Mouse (Mus musculus): ENCODE measurements around the gene Tmtc2. TPM values are rescaled to one million over a fixed set of nuclear protein-coding genes. Genes with fewer than 3 reads are reported as not detected.
A peak's percentile ranks its signal among the peaks of the same experiment; 100 is the strongest.

The Tmtc2 gene
- polyA plus RNA-seq, 1 experiment from 2014 or later = 4.5 TPM

GRCm38 (mm10) chr10:105444309-105444708 lies 129.9 kb downstream of the Tmtc2 start:
- 73% methylated on average over 3 of the region's 3 CpGs for WGBS
- H3K27ac ChIP-seq (replicated peaks) = no peak overlapping the region
- H3K4me2 ChIP-seq = no peak overlapping the region
- no peak for ATAC-seq (ENCODE audit: extremely low read depth, insufficient number of reproducible peaks, low FRiP score, low TSS enrichment)
- no peaks in the 10 kb centered on the region for H3K27me3 ChIP-seq (replicated peaks)
- H3K9ac ChIP-seq = no peak overlapping the region
- no peaks in the 10 kb centered on the region for H3K4me1 ChIP-seq
- H3K4me3 ChIP-seq = no peak overlapping the region
- 0 out of 2 replicates have a peak, but pooled peaks cover 4% of the 10 kb centered on the region for H3K36me3 ChIP-seq
- no peaks in the 10 kb centered on the region for H3K9me3 ChIP-seq

- Histone ChIP-seq H3K4me1 (peaks cover 13% of the 10 kb centered on the region), H3K27me3 (replicated peaks) (no peaks in the 10 kb centered on the region), H3K4me3 (no peak overlapping the region), H3K9me3 (no peaks in the 10 kb centered on the region), H3K36me3 (no peaks in the 10 kb centered on the region), H3K4me2 (no peak overlapping the region), H3K27ac (replicated peaks) (no peak overlapping the region), H3K9ac (no peak overlapping the region)
- no peak for ATAC-seq (ENCODE audit: extremely low read depth, insufficient number of reproducible peaks, low FRiP score, low TSS enrichment)
- 78% methylated on average over 5 of the region's 5 CpGs for WGBS
Observed at GRCm38 (mm10) chr10:105434879-105435278, 139.4 kb downstream of the Tmtc2 start.

GRCm38 (mm10) chr10:105430885-105431284 lies 143.4 kb downstream of the Tmtc2 start:
- Histone ChIP-seq H3K27me3 (replicated peaks) (no peaks in the 10 kb centered on the region), H3K9me3 (no peaks in the 10 kb centered on the region), H3K4me2 (no peak overlapping the region), H3K36me3 (no peaks in the 10 kb centered on the region), H3K4me3 (no peak overlapping the region), H3K27ac (replicated peaks) (no peak overlapping the region), H3K9ac (no peak overlapping the region), H3K4me1 (peaks cover 10% of the 10 kb centered on the region)
- no peak for ATAC-seq (ENCODE audit: extremely low read depth, insufficient number of reproducible peaks, low FRiP score, low TSS enrichment)
- WGBS = 54% methylated on average over 3 of the region's 3 CpGs

- H3K9me3 ChIP-seq = no peaks in the 10 kb centered on the region
- H3K4me1 ChIP-seq = peaks cover 14% of the 10 kb centered on the region
- H3K27me3 ChIP-seq (replicated peaks) = no peaks in the 10 kb centered on the region
- no peak for ATAC-seq (ENCODE audit: extremely low read depth, insufficient number of reproducible peaks, low FRiP score, low TSS enrichment)
- H3K9ac ChIP-seq = no peak overlapping the region
- no peak overlapping the region for H3K4me3 ChIP-seq
- WGBS = 25% methylated on average over 5 of the region's 5 CpGs
- H3K36me3 ChIP-seq = no peaks in the 10 kb centered on the region
- no peak overlapping the region for H3K4me2 ChIP-seq
- H3K27ac ChIP-seq (replicated peaks) = no peak overlapping the region
Observed at GRCm38 (mm10) chr10:105430232-105430631, 144.0 kb downstream of the Tmtc2 start.

DNA sequence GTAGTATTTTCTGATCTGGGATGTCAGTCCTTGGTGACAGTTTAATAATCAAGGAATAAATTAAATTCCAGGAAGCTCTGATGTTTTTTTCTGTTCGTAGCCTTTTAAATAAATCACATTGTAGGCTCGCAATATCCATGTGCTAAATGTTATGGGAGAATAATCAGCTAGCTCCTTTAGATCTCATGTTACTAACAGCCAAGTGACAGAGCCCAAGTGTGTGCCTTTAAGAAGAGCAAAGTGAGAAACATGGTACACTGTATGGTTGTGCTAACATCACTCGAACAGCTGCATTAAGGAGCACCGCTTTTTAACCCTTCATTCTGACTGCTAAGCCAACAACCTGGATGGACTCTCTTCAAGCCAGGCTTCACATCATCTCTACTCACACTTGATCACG lies 146.2 kb downstream of the Tmtc2 start:
- no peak overlapping the region for H3K4me2 ChIP-seq
- no peak for ATAC-seq (ENCODE audit: extremely low read depth, insufficient number of reproducible peaks, low FRiP score, low TSS enrichment)
- H3K27me3 ChIP-seq (replicated peaks) = no peaks in the 10 kb centered on the region
- H3K4me1 ChIP-seq = peaks cover 14% of the 10 kb centered on the region
- H3K4me3 ChIP-seq = no peak overlapping the region
- 72% methylated on average over 5 of the region's 5 CpGs for WGBS
- no peak overlapping the region for H3K27ac ChIP-seq (replicated peaks)
- H3K9ac ChIP-seq = no peak overlapping the region
- H3K36me3 ChIP-seq = no peaks in the 10 kb centered on the region
- no peaks in the 10 kb centered on the region for H3K9me3 ChIP-seq

GRCm38 (mm10) chr10:105427625-105428024 lies 146.6 kb downstream of the Tmtc2 start:
- H3K4me1 ChIP-seq = peaks cover 14% of the 10 kb centered on the region
- no peak overlapping the region for H3K4me2 ChIP-seq
- no peaks in the 10 kb centered on the region for H3K36me3 ChIP-seq
- 82% methylated on average over 7 of the region's 7 CpGs for WGBS
- H3K4me3 ChIP-seq = no peak overlapping the region
- no peaks in the 10 kb centered on the region for H3K9me3 ChIP-seq
- H3K9ac ChIP-seq = no peak overlapping the region
- H3K27me3 ChIP-seq (replicated peaks) = no peaks in the 10 kb centered on the region
- H3K27ac ChIP-seq (replicated peaks) = no peak overlapping the region
- no peak for ATAC-seq (ENCODE audit: extremely low read depth, insufficient number of reproducible peaks, low FRiP score, low TSS enrichment)

GRCm38 (mm10) chr10:105425052-105425451 lies 149.2 kb downstream of the Tmtc2 start:
- Histone ChIP-seq H3K4me2 (no peak overlapping the region), H3K27me3 (replicated peaks) (no peaks in the 10 kb centered on the region), H3K27ac (replicated peaks) (no peak overlapping the region), H3K36me3 (no peaks in the 10 kb centered on the region), H3K4me3 (no peak overlapping the region), H3K4me1 (peaks cover 4% of the 10 kb centered on the region; the same call in 1 of the 2 replicates), H3K9me3 (no peaks in the 10 kb centered on the region), H3K9ac (no peak overlapping the region)
- ATAC-seq (ENCODE audit: extremely low read depth, insufficient number of reproducible peaks, low FRiP score, low TSS enrichment) = no peak
- WGBS = 83% methylated on average over 1 of the region's 1 CpGs

GRCm38 (mm10) chr10:105423187-105423586 lies 151.1 kb downstream of the Tmtc2 start:
- Histone ChIP-seq H3K9me3 (no peaks in the 10 kb centered on the region), H3K27ac (replicated peaks) (no peak overlapping the region), H3K36me3 (no peaks in the 10 kb centered on the region), H3K4me3 (no peak overlapping the region), H3K4me2 (no peak overlapping the region), H3K27me3 (replicated peaks) (no peaks in the 10 kb centered on the region), H3K4me1 (peaks cover 6% of the 10 kb centered on the region), H3K9ac (no peak overlapping the region)
- ATAC-seq (ENCODE audit: extremely low read depth, insufficient number of reproducible peaks, low FRiP score, low TSS enrichment) = no peak
- 70% methylated on average over 3 of the region's 3 CpGs for WGBS

- WGBS = 51% methylated on average over 15 of the region's 15 CpGs
- no peak overlapping the region for H3K27ac ChIP-seq (replicated peaks)
- H3K4me2 ChIP-seq = peak overlapping the region; percentile 38
- H3K4me1 ChIP-seq = peaks cover 5% of the 10 kb centered on the region
- peaks cover 11% of the 10 kb centered on the region for H3K36me3 ChIP-seq
- H3K9me3 ChIP-seq = no peaks in the 10 kb centered on the region
- no peaks in the 10 kb centered on the region for H3K27me3 ChIP-seq (replicated peaks)
- ATAC-seq (ENCODE audit: extremely low read depth, insufficient number of reproducible peaks, low FRiP score, low TSS enrichment) = no peak
- no peak overlapping the region for H3K4me3 ChIP-seq
- H3K9ac ChIP-seq = 0 out of 2 replicates have a peak overlapping the region, but pooled peaks have one; percentile 8
Observed at GRCm38 (mm10) chr10:105417845-105418383, 156.3 kb downstream of the Tmtc2 start.

- ATAC-seq (ENCODE audit: extremely low read depth, insufficient number of reproducible peaks, low FRiP score, low TSS enrichment) = no peak
Observed at GRCm38 (mm10) chr10:105416601-105417000, 157.7 kb downstream of the Tmtc2 start.

GRCm38 (mm10) chr10:105405856-105406527 lies 168.3 kb downstream of the Tmtc2 start:
- 77% methylated on average over 4 of the region's 4 CpGs for WGBS
- Histone ChIP-seq H3K27ac (replicated peaks) (no peak overlapping the region), H3K4me1 (peaks cover 9% of the 10 kb centered on the region), H3K27me3 (replicated peaks) (no peaks in the 10 kb centered on the region), H3K9ac (no peak overlapping the region), H3K4me2 (no peak overlapping the region), H3K36me3 (no peaks in the 10 kb centered on the region), H3K4me3 (no peak overlapping the region), H3K9me3 (no peaks in the 10 kb centered on the region)
- ATAC-seq (ENCODE audit: extremely low read depth, insufficient number of reproducible peaks, low FRiP score, low TSS enrichment) = no peak

More at GRCm38 (mm10) chr10:105416601-105417000, 157.7 kb downstream of the Tmtc2 start:
- H3K27me3 ChIP-seq (replicated peaks) = no peaks in the 10 kb centered on the region
- WGBS = 73% methylated on average over 4 of the region's 4 CpGs
- peaks cover 5% of the 10 kb centered on the region for H3K4me1 ChIP-seq
- H3K27ac ChIP-seq (replicated peaks) = no peak overlapping the region
- H3K9ac ChIP-seq = no peak overlapping the region
- no peak overlapping the region for H3K4me3 ChIP-seq
- peaks cover 16% of the 10 kb centered on the region for H3K36me3 ChIP-seq
- no peaks in the 10 kb centered on the region for H3K9me3 ChIP-seq
- no peak overlapping the region for H3K4me2 ChIP-seq

GRCm38 (mm10) chr10:105403931-105404330 lies 170.3 kb downstream of the Tmtc2 start:
- H3K36me3 ChIP-seq = no peaks in the 10 kb centered on the region
- no peak overlapping the region for H3K9ac ChIP-seq
- ATAC-seq (ENCODE audit: extremely low read depth, insufficient number of reproducible peaks, low FRiP score, low TSS enrichment) = no peak
- no peak overlapping the region for H3K4me3 ChIP-seq
- peaks cover 4% of the 10 kb centered on the region for H3K4me1 ChIP-seq
- H3K9me3 ChIP-seq = no peaks in the 10 kb centered on the region
- H3K4me2 ChIP-seq = no peak overlapping the region
- no peaks in the 10 kb centered on the region for H3K27me3 ChIP-seq (replicated peaks)
- H3K27ac ChIP-seq (replicated peaks) = no peak overlapping the region
- WGBS = 84% methylated on average over 3 of the region's 3 CpGs

Measured in heart, embryonic 13.5 days (tissue).